Mouse (Mus musculus) testis, adult 2 months (tissue): ENCODE results near the gene Gm26558.

Experiments used
- CTCF ChIP-seq: fragments of 200-500 bp; IDR thresholded peaks from 2 replicates; pipeline ENCODE4 v1.5.1; 2012; ENCODE audit warnings: low read depth, mild to moderate bottlenecking, inconsistent platforms, low read length, moderate library complexity; ENCODE audit not compliant: control insufficient read depth, insufficient read depth, insufficient replicate concordance
- POLR2A ChIP-seq: fragments of 200-500 bp; IDR thresholded peaks from 2 replicates; pipeline ENCODE4 v1.6.1; 2012; ENCODE audit warnings: low read depth, mild to moderate bottlenecking, inconsistent platforms, low read length, moderate library complexity; ENCODE audit not compliant: control insufficient read depth

GRCm38 (mm10) chr2:70632412-70632811, 29.5 kb downstream of the Gm26558 start:
- TF ChIP-seq CTCF (no peak), POLR2A (no peak)
